In genomic region chr7:143294690-143295355, GRCm38 (mm10) we compare ENCODE assay signal across 8 mouse cellular contexts.
A peak's percentile ranks its signal among the peaks of the same experiment; 100 is the strongest.
DNase-seq lines count a peak whose midpoint lies in the region; ATAC-seq and TF ChIP-seq lines count a peak whose summit lies in the region.

No protein-coding gene starts in this region.

- no peak for DNase-seq in layer of hippocampus, adult 2 months (ENCODE audit: low spot score in 2 of 2)
- no peak for DNase-seq in layer of hippocampus, adult 18-20 months (ENCODE audit: low spot score in 2 of 2)
- no peak for DNase-seq in urinary bladder, postnatal 10 days (ENCODE audit: low spot score)
- DNase-seq in urinary bladder, adult 18-20 months (ENCODE audit: low spot score in 2 of 2) = no peak
- DNase-seq in cerebellum, postnatal 4 days (ENCODE audit: low spot score in 2 of 2) = no peak

- H3K4me3 ChIP-seq in layer of hippocampus, adult 2 months = peak overlapping the region; percentile 71
- H3K4me3 ChIP-seq in brown adipose tissue, adult 24 weeks (ENCODE audit: insufficient read depth, low read depth, low read length) = peak overlapping the region; percentile 75
- H3K4me3 ChIP-seq in hindbrain, embryonic 12.5 days = peak overlapping the region; percentile 53
- peak overlapping the region; percentile 46 for H3K4me3 ChIP-seq in midbrain, embryonic 15.5 days

- 54% methylated on average over 20 of the region's 20 CpGs for WGBS in hindbrain, embryonic 12.5 days
- 49% methylated on average over 20 of the region's 20 CpGs for WGBS in midbrain, embryonic 15.5 days

- H3K9ac ChIP-seq in hindbrain, embryonic 12.5 days = peak overlapping the region; percentile 69
- H3K9ac ChIP-seq in midbrain, embryonic 15.5 days = peak overlapping the region; percentile 37

- no peaks in the 10 kb centered on the region for H3K36me3 ChIP-seq in hindbrain, embryonic 12.5 days
- no peaks in the 10 kb centered on the region for H3K36me3 ChIP-seq in midbrain, embryonic 15.5 days (replicated peaks)

- no peaks in the 10 kb centered on the region for H3K27me3 ChIP-seq in hindbrain, embryonic 12.5 days
- H3K27me3 ChIP-seq in midbrain, embryonic 15.5 days (replicated peaks) = no peaks in the 10 kb centered on the region

- ATAC-seq in hindbrain, embryonic 12.5 days (ENCODE audit: low FRiP score) = no peak
- no peak for ATAC-seq in midbrain, embryonic 15.5 days (replicated peaks)

- H3K9me3 ChIP-seq in hindbrain, embryonic 12.5 days (replicated peaks) = peaks cover 16% of the 10 kb centered on the region; the same call in 1 of the 2 replicates
- no peaks in the 10 kb centered on the region for H3K9me3 ChIP-seq in midbrain, embryonic 15.5 days

- peak overlapping the region; percentile 83 for H3K27ac ChIP-seq in layer of hippocampus, adult 2 months
- peak overlapping the region; percentile 4; the same call in 1 of the 2 replicates for H3K27ac ChIP-seq in brown adipose tissue, adult 24 weeks (replicated peaks; ENCODE audit: low read depth, low read length)
- H3K27ac ChIP-seq in hindbrain, embryonic 12.5 days = peak overlapping the region; percentile 74; the same call in 1 of the 2 replicates
- peak overlapping the region; percentile 80 for H3K27ac ChIP-seq in midbrain, embryonic 15.5 days

- TF ChIP-seq CTCF in layer of hippocampus, adult 2 months (conservative IDR thresholded peaks at IDR 0.05) = no peak

- no peaks in the 10 kb centered on the region for H3K4me1 ChIP-seq in brown adipose tissue, adult 24 weeks (ENCODE audit: control insufficient read depth, insufficient read depth, insufficient read length, low read length)
- H3K4me1 ChIP-seq in hindbrain, embryonic 12.5 days = peaks cover 24% of the 10 kb centered on the region
- H3K4me1 ChIP-seq in midbrain, embryonic 15.5 days = peaks cover 22% of the 10 kb centered on the region

- H3K4me2 ChIP-seq in hindbrain, embryonic 12.5 days (replicated peaks) = peak overlapping the region; percentile 59
- H3K4me2 ChIP-seq in midbrain, embryonic 15.5 days = peak overlapping the region; percentile 49

Comparison
In these comparisons a context has a peak if more than half of its experiments do, and no peak if none do; other contexts are left out.
1. H3K27ac ChIP-seq: peak in every context shown above with its lines; median percentile 83 in layer of hippocampus, adult 2 months; 80 in midbrain, embryonic 15.5 days; 74 in hindbrain, embryonic 12.5 days; 4 in brown adipose tissue, adult 24 weeks.